8 mouse cellular contexts compared by ENCODE assay signal in genomic region chrX:48033024-48033423, GRCm38 (mm10). TPM values are rescaled to one million over a fixed set of nuclear protein-coding genes. Genes with fewer than 3 reads are reported as not detected.
DNase-seq lines count a peak whose midpoint lies in the region; ATAC-seq and TF ChIP-seq lines count a peak whose summit lies in the region.

No protein-coding gene starts in this region.

- H3K4me3 ChIP-seq in lung, embryonic 15.5 days: peak overlapping the region; percentile 49
- peak overlapping the region; percentile 50 for H3K4me3 ChIP-seq in embryonic fibroblast, embryonic 13.5 days (ENCODE audit: insufficient read depth, low read length)
- peak overlapping the region; percentile 48 for H3K4me3 ChIP-seq in kidney, embryonic 16.5 days (ENCODE audit: low read length)

- H3K4me2 ChIP-seq in lung, embryonic 15.5 days: peak overlapping the region; percentile 74
- H3K4me2 ChIP-seq in kidney, embryonic 16.5 days (replicated peaks; ENCODE audit: low read depth, low read length): peak overlapping the region; percentile 81

- 0 out of 2 replicates have a peak overlapping the region, but pooled peaks have one; percentile 16 for H3K9ac ChIP-seq in lung, embryonic 15.5 days
- no peak overlapping the region for H3K9ac ChIP-seq in kidney, embryonic 16.5 days (replicated peaks; ENCODE audit: low read length)

- H3K36me3 ChIP-seq in lung, embryonic 15.5 days: no peaks in the 10 kb centered on the region
- no peaks in the 10 kb centered on the region for H3K36me3 ChIP-seq in kidney, embryonic 16.5 days (ENCODE audit: insufficient read depth, low read length)

- peaks cover 6% of the 10 kb centered on the region for H3K4me1 ChIP-seq in lung, embryonic 15.5 days
- H3K4me1 ChIP-seq in embryonic fibroblast, embryonic 13.5 days (ENCODE audit: control insufficient read depth, insufficient read depth, low read length): no peaks in the 10 kb centered on the region
- H3K4me1 ChIP-seq in kidney, embryonic 16.5 days (ENCODE audit: insufficient read depth, low read length): no peaks in the 10 kb centered on the region

- no peaks in the 10 kb centered on the region for H3K9me3 ChIP-seq in lung, embryonic 15.5 days
- H3K9me3 ChIP-seq in kidney, embryonic 16.5 days (ENCODE audit: low read length): no peaks in the 10 kb centered on the region

- H3K27ac ChIP-seq in lung, embryonic 15.5 days: no peak overlapping the region
- no peak overlapping the region for H3K27ac ChIP-seq in embryonic fibroblast, embryonic 13.5 days (ENCODE audit: insufficient read depth, low read length)
- H3K27ac ChIP-seq in kidney, embryonic 16.5 days (ENCODE audit: low read length): no peak overlapping the region

- no peak for TF ChIP-seq CTCF in embryonic fibroblast, embryonic 13.5 days (IDR thresholded peaks at IDR 0.05; ENCODE audit: borderline replicate concordance, insufficient read depth, low read length)

- WGBS in lung, embryonic 15.5 days: 41% methylated on average over 3 of the region's 3 CpGs
- 64% methylated on average over 3 of the region's 3 CpGs for WGBS in kidney, embryonic 16.5 days

- no peaks in the 10 kb centered on the region; the same call in 1 of the 2 replicates for H3K27me3 ChIP-seq in lung, embryonic 15.5 days
- peaks cover 10% of the 10 kb centered on the region; the same call in 1 of the 2 replicates for H3K27me3 ChIP-seq in kidney, embryonic 16.5 days (ENCODE audit: insufficient read depth, low read length)

- no peak for ATAC-seq in lung, embryonic 15.5 days (ENCODE audit: borderline replicate concordance, extremely low read depth, low FRiP score, low TSS enrichment)
- no peak for ATAC-seq in kidney, embryonic 16.5 days (ENCODE audit: low FRiP score, low TSS enrichment)
- ATAC-seq in megakaryocyte-erythroid progenitor cell, adult 5-6 weeks (replicated peaks; ENCODE audit: low FRiP score, low TSS enrichment, poor library complexity, severe bottlenecking): no peak

- TF ChIP-seq POLR2A in embryonic fibroblast, embryonic 13.5 days (IDR thresholded peaks at IDR 0.05; ENCODE audit: low read depth, low read length): no peak

- intact Hi-C loops in gastrocnemius, postnatal 36 days (cut with DNase I): no loop called here

- DNase-seq in lung, postnatal 25 days (ENCODE audit: low spot score): no peak
- DNase-seq in cerebellum, adult 11-12 months: peak; percentile 74
- DNase-seq in ovary, postnatal 14 days (ENCODE audit: low spot score): no peak
- no peak for DNase-seq in gastrocnemius, postnatal 36 days

RNA-seq across cellular contexts. Expression of gene Apln, which starts 1.6 kb away (rescaled TPM):
- 13.4 and 15.1 TPM in 2 replicates for polyA plus RNA-seq in lung, embryonic 15.5 days (2015; fragmentation: Nextera tagmentation; extraction: Ambion mirVana)
- polyA plus RNA-seq in embryonic fibroblast, embryonic 13.5 days (2011; ENCODE audit: insufficient read length, low read depth, missing spikeins): 3.4 and 5.0 TPM in 2 replicates
- 6.2 and 7.1 TPM in 2 replicates for polyA plus RNA-seq in kidney, embryonic 16.5 days (2015; fragmentation: Nextera tagmentation; extraction: Ambion mirVana)
- total RNA-seq in megakaryocyte-erythroid progenitor cell, adult 5-6 weeks (2014; fragmentation: Nextera tagmentation): 0.28 TPM in 1 of 2 replicates, not detected in the other
- total RNA-seq in megakaryocyte-erythroid progenitor cell, adult 5-6 weeks (2017): 0.27 TPM in 1 of 2 replicates, not detected in the other
- total RNA-seq in gastrocnemius, postnatal 36 days (2021): 1 to 10 TPM; 1.9 to 2.3 TPM
